Mouse (Mus musculus) bone marrow, adult 2 months (tissue): Measurements from ENCODE around the gene Tent5b. TPM values are rescaled to one million over a fixed set of nuclear protein-coding genes. Genes with fewer than 3 reads are reported as not detected.
A peak's percentile ranks its signal among the peaks of the same experiment; 100 is the strongest.

Experiments
- H3K27ac ChIP-seq: fragments of 200-500 bp; 2 replicates; pipeline ENCODE4 v1.5.1; 2012; ENCODE audit warnings: low read depth, mild to moderate bottlenecking, control low read depth, inconsistent platforms, low read length; ENCODE audit not compliant: control insufficient read depth, poor library complexity, insufficient read depth
- H3K4me1 ChIP-seq: fragments of 200-500 bp; 2 replicates; pipeline ENCODE4 v1.6.1; 2011; ENCODE audit warnings: low read length; ENCODE audit not compliant: control insufficient read depth, insufficient read depth
- H3K4me3 ChIP-seq: fragments of 200-500 bp; replicated peaks from 2 replicates; pipeline ENCODE3; 2011; ENCODE audit warnings: mild to moderate bottlenecking, low read depth, low read length, control low read depth; ENCODE audit not compliant: control insufficient read depth
- CTCF ChIP-seq: fragments of 200-500 bp; IDR thresholded peaks from 2 replicates; pipeline ENCODE4 v1.5.1; 2011; ENCODE audit warnings: low read length, control low read depth; ENCODE audit not compliant: control insufficient read depth, insufficient read depth
- POLR2A ChIP-seq: fragments of 200-500 bp; IDR thresholded peaks from 2 replicates; pipeline ENCODE4 v1.6.1; 2011; ENCODE audit warnings: low read depth, mild to moderate bottlenecking, control low read depth, low read length, borderline replicate concordance; ENCODE audit not compliant: control insufficient read depth
- WGBS: fragments of 180-500 bp; shearing (Covaris S2); methylation state at CpG from one replicate; pipeline ENCODE4 v1.1.7; 2018; 5-methylcytosine and 5-hydroxymethylcytosine counted together
- polyA plus RNA-seq: library from polyadenylated mRNA; stranded (reverse); fragments of >200 nt; gene quantifications from 2 replicates; pipeline ENCODE4 v1.2.4, GENCODE M21; 2011; ENCODE audit warnings: low replicate concordance; ENCODE audit not compliant: missing spikeins, insufficient read depth, insufficient read length

The Tent5b gene
- polyA plus RNA-seq, 1 experiment: not detected

DNA sequence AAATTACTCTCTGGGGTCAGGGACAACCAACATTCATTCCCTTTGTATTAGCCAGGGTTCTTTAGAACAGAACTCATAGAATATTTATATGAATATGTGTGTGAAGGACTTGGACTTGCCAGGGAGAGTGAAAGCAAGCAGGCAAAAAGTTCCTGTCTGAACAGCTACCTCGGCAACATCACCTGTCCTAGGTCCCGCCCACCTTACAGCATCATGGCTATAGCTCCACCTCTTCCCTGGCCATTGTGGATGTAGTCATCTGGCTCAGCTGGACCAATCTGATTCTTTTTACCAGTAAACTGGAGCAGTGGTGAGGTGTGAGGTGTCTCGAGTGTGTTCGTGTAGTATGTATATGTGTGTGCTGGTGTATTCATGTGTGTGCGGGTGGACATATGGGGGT is 34.2 kb upstream of the Tent5b start:
- H3K4me3 ChIP-seq: no peak overlapping the region
- no peaks in the 10 kb centered on the region; the same call in 1 of the 2 replicates for H3K4me1 ChIP-seq
- TF ChIP-seq CTCF (no peak), POLR2A (no peak)
- WGBS: 77% methylated on average over 5 of the region's 5 CpGs
- H3K27ac ChIP-seq: no peak overlapping the region

DNA sequence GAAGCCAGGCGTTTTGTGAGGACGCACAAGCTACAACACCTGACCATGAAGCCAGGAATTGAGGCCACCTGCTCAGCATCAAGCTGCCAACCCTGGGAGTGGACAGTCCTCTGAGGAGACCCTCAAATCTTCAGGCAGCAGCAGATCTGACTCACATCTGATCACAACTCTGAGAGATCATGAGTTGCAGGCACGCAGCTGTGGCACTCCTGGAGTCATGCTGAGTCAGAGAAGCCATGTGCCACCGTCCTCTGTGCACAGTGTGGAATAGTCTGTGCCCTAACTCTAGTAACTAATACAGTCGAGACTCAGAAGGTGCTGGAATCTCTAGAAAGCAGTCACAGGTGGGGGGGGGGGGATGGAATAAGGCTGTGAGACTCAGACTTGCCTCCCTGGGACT is 32.6 kb upstream of the Tent5b start:
- TF ChIP-seq CTCF (no peak), POLR2A (no peak)
- 62% methylated on average over 5 of the region's 5 CpGs for WGBS
- no peak overlapping the region for H3K27ac ChIP-seq
- no peak overlapping the region for H3K4me3 ChIP-seq
- H3K4me1 ChIP-seq: no peaks in the 10 kb centered on the region; the same call in 1 of the 2 replicates

GRCm38 (mm10) chr4:133447967-133448366 is 32.0 kb upstream of the Tent5b start:
- H3K4me3 ChIP-seq: no peak overlapping the region
- H3K27ac ChIP-seq: no peak overlapping the region
- TF ChIP-seq CTCF (no peak), POLR2A (no peak)
- 81% methylated on average over 11 of the region's 11 CpGs for WGBS
- H3K4me1 ChIP-seq: no peaks in the 10 kb centered on the region; the same call in 1 of the 2 replicates

GRCm38 (mm10) chr4:133448708-133449388 is 31.1 kb upstream of the Tent5b start:
- Histone ChIP-seq H3K4me1 (no peaks in the 10 kb centered on the region; the same call in 1 of the 2 replicates), H3K4me3 (no peak overlapping the region), H3K27ac (no peak overlapping the region)
- TF ChIP-seq CTCF: no peak
- no peak for TF ChIP-seq POLR2A
- 42% methylated on average over 8 of the region's 8 CpGs for WGBS

GRCm38 (mm10) chr4:133449726-133450125 is 30.2 kb upstream of the Tent5b start:
- 23% methylated on average over 13 of the region's 13 CpGs for WGBS
- Histone ChIP-seq H3K4me1 (no peaks in the 10 kb centered on the region; the same call in 1 of the 2 replicates), H3K4me3 (no peak overlapping the region), H3K27ac (no peak overlapping the region)
- no peak for TF ChIP-seq POLR2A
- TF ChIP-seq CTCF: peak; percentile 90

GRCm38 (mm10) chr4:133451536-133451935 is 28.4 kb upstream of the Tent5b start:
- Histone ChIP-seq H3K4me1 (no peaks in the 10 kb centered on the region; the same call in 1 of the 2 replicates), H3K4me3 (no peak overlapping the region), H3K27ac (no peak overlapping the region)
- WGBS: 7% methylated on average over 10 of the region's 10 CpGs
- TF ChIP-seq POLR2A: no peak
- peak; percentile 96 for TF ChIP-seq CTCF

DNA sequence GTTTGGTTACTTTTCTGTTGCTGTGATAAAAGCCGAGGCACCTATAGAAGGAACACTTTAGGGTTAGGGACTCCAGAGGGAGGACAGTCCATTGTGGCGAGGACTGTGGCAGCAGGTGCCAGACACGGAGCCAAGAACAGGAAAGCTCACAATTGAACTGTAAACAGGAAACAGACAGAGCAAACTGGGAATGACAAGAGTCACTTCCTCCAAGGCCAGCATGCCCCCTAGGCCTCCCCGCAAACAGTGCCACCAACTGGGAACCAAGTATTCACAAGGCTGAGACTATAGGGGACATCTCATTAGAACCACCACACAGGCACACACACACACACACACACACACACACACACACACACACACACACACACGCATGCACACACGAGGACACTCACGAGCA is 27.5 kb upstream of the Tent5b start:
- H3K4me1 ChIP-seq: no peaks in the 10 kb centered on the region; the same call in 1 of the 2 replicates
- no peak for TF ChIP-seq POLR2A
- no peak for TF ChIP-seq CTCF
- WGBS: 61% methylated on average over 7 of the region's 7 CpGs
- H3K27ac ChIP-seq: no peak overlapping the region
- H3K4me3 ChIP-seq: no peak overlapping the region

- no peak overlapping the region for H3K4me3 ChIP-seq
- WGBS: 14% methylated on average over 3 of the region's 3 CpGs
- TF ChIP-seq CTCF (no peak), POLR2A (no peak)
Observed at GRCm38 (mm10) chr4:133458044-133458443, 21.9 kb upstream of the Tent5b start.

More at GRCm38 (mm10) chr4:133458044-133458443, 21.9 kb upstream of the Tent5b start:
- no peak overlapping the region for H3K27ac ChIP-seq
- no peaks in the 10 kb centered on the region for H3K4me1 ChIP-seq
